Mouse (Mus musculus) ES-E14 (cell line): ENCODE measurements around the gene Pnrc2. TPM values are rescaled to one million over a fixed set of nuclear protein-coding genes. Genes with fewer than 3 reads are reported as not detected.

Experiments used
- DNase-seq: peaks from one replicate; pipeline ENCODE4 v3.0.0-alpha.2; 2013; ENCODE audit warnings: low read depth, low spot score
- H3K27ac ChIP-seq: 2 replicates; pipeline ENCODE4 v1.5.1; 2012; ENCODE audit warnings: low read depth, mild to moderate bottlenecking, low read length, moderate library complexity, mixed read lengths; ENCODE audit not compliant: poor library complexity, insufficient read depth, severe bottlenecking
- H3K36me3 ChIP-seq: 2 replicates; pipeline ENCODE4 v1.6.1; 2012; ENCODE audit warnings: mild to moderate bottlenecking, low read length, moderate library complexity, mixed read lengths; ENCODE audit not compliant: control insufficient read depth, poor library complexity, insufficient read depth, severe bottlenecking
- H3K4me1 ChIP-seq, 2 experiments: fragments of 150-350 bp in 1 of 2; sonication (generic) in 1 of 2; 2 replicates each; pipeline ENCODE4 v1.6.1; 2012; ENCODE audit warnings: low read length in 2 of 2, mild to moderate bottlenecking in 1 of 2, mixed read lengths in 1 of 2; ENCODE audit not compliant: control insufficient read depth in 2 of 2, insufficient read depth in 2 of 2, poor library complexity in 1 of 2
- H3K4me3 ChIP-seq, 2 experiments: fragments of 150-350 bp in 1 of 2; sonication (generic) in 1 of 2; 2 replicates each; pipeline ENCODE4 v1.5.1; 2012; ENCODE audit warnings: low read length in 2 of 2, low read depth in 1 of 2, mild to moderate bottlenecking in 1 of 2, mixed read lengths in 1 of 2; ENCODE audit not compliant: insufficient read depth in 1 of 2, poor library complexity in 1 of 2, severe bottlenecking in 1 of 2
- H3K9ac ChIP-seq: 2 replicates; pipeline ENCODE4 v1.6.1; 2012; ENCODE audit warnings: low read depth, mild to moderate bottlenecking, low read length, mixed read lengths; ENCODE audit not compliant: poor library complexity, insufficient read depth, severe bottlenecking
- H3K9me3 ChIP-seq: fragments of 150-350 bp; sonication (generic); 2 replicates; pipeline ENCODE4 v1.6.1; 2012; ENCODE audit warnings: low read depth, mild to moderate bottlenecking, low read length; ENCODE audit not compliant: control insufficient read depth, insufficient read depth
- CHD2 ChIP-seq: IDR thresholded peaks from 2 replicates; pipeline ENCODE4 v1.6.1; 2014; ENCODE audit warnings: mild to moderate bottlenecking, low read depth, low read length, inconsistent platforms
- HCFC1 ChIP-seq: IDR thresholded peaks from 2 replicates; pipeline ENCODE4 v1.6.1; 2012; ENCODE audit warnings: low read length, inconsistent platforms, borderline replicate concordance; ENCODE audit not compliant: insufficient read depth
- MAFK ChIP-seq: IDR thresholded peaks from 2 replicates; pipeline ENCODE4 v1.6.1; 2014; ENCODE audit warnings: mild to moderate bottlenecking, low read depth, low read length, inconsistent platforms; ENCODE audit not compliant: insufficient read depth
- ZC3H11A ChIP-seq: IDR thresholded peaks from 2 replicates; pipeline ENCODE4 v1.6.1; 2012; ENCODE audit warnings: low read depth, mild to moderate bottlenecking, inconsistent platforms, low read length, borderline replicate concordance
- ZNF384 ChIP-seq: IDR thresholded peaks from 2 replicates; pipeline ENCODE4 v1.6.1; 2012; ENCODE audit warnings: low read depth, low read length, inconsistent platforms
- in situ Hi-C, 2 experiments: fragments of 600-800 bp; cut with MboI; formaldehyde crosslinking; loops; one replicate each; pipeline ENCODE4 v1.15.1; 2025; ENCODE audit warnings: low sequenced_read_pairs in 2 of 2, inconsistent platforms in 1 of 2; ENCODE audit not compliant: unreplicated experiment in 2 of 2
- total RNA-seq: library from RNA; depleted of rRNA; stranded (reverse); fragments of 300-350 nt; gene quantifications from 2 replicates; pipeline ENCODE4 v1.2.3, GENCODE M21; 2012

Pnrc2 gene
- total RNA-seq, 1 experiment = 35.4 TPM

DNA sequence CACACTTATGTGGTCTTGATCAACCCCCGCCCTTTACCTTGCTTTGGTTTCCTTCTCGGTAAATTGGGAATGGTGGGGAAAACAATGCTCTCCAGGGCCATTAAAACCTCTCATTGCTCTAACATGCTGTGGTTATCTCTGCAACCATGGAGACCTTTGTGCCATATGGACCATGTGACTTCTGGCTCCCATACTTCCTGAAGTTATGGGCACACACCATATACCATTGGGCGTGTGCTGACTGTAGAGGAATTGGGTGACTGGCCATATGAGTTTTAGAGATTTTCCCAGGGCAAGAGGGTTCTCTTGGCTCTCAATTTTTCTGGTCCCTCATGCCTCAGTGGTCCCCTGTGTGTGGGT lies 45.6 kb upstream of the Pnrc2 start:
- Histone ChIP-seq H3K9me3 (no peaks in the 10 kb centered on the region), H3K4me3 (no peak overlapping the region), H3K27ac (no peak overlapping the region), H3K36me3 (peaks cover 7% of the 10 kb centered on the region; the same call in 1 of the 2 replicates), H3K4me1 (peaks cover 2 to 3% of the 10 kb centered on the region in 2 experiments; a peak in 2 of 4 replicates), H3K9ac (no peak overlapping the region)
- TF ChIP-seq MAFK = no peak
- no peak for TF ChIP-seq CHD2
- TF ChIP-seq HCFC1 = no peak
- TF ChIP-seq ZC3H11A = no peak
- in situ Hi-C loops = no loop called here
- DNase-seq = no peak

DNA sequence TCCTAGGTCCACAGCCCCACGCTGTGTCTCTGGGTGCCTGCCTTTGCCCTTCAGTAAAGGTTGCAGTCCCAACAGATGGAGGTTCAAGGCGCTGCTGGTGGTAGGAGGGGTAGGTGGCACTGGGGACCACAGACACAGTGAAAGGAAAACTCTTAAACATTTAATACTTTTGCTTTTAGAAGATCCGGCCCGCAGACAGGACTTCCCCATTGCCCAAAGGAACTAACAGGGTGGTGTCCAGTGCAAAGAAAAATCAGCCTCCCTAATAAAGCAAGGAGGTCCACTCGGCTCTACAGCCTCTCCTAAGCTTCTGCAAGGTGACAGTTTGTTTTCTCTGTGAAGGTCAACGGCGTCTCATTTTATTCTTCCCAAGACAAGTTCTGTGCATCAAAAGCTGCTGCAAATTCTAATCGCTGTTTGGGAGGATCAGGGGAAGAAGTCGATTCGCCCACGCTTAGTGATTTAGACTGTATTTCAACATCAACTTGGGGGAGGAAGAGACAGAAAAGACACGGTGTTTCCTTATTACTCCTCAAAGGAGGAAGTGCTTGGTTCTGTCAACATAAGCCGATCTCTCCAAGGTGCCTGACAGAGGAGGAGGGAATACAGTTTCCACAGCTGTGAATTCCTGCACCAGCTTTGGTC lies 45.1 kb upstream of the Pnrc2 start:
- Histone ChIP-seq H3K27ac (no peak overlapping the region), H3K4me3 (no peak overlapping the region), H3K36me3 (peaks cover 5% of the 10 kb centered on the region; the same call in 1 of the 2 replicates), H3K9me3 (no peaks in the 10 kb centered on the region), H3K4me1 (peaks cover 2 to 3% of the 10 kb centered on the region in 2 experiments; a peak in 2 of 4 replicates), H3K9ac (no peak overlapping the region)
- no peak for DNase-seq
- TF ChIP-seq MAFK = no peak
- no peak for TF ChIP-seq CHD2
- TF ChIP-seq ZC3H11A = no peak
- no peak for TF ChIP-seq ZNF384
- TF ChIP-seq HCFC1 = no peak
- in situ Hi-C loops = no loop called here

DNA sequence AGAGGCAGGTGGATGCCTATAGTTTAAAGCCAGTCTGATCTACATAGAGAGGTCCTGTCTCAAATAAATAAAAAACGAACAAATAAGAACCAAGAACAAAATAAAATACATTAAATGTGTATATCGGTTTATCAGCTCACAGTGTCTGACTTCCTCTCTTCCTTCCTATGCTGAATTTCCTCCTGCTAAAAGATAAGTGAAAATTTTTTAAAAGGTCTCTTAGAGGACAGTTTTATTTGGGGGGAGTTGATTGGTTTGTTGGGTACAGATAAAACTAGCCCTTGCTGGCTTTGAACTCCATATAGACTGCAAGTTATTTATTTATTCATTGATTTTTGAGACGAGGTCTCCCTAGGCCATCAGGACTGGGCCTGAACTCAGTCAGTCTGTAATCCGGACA lies 39.8 kb upstream of the Pnrc2 start:
- Histone ChIP-seq H3K4me1 (no peaks in the 10 kb centered on the region), H3K9me3 (no peaks in the 10 kb centered on the region), H3K9ac (no peak overlapping the region), H3K27ac (no peak overlapping the region), H3K36me3 (no peaks in the 10 kb centered on the region), H3K4me3 (no peak overlapping the region)
- in situ Hi-C loops = no loop called here
- no peak for DNase-seq
- TF ChIP-seq ZNF384 = no peak
- TF ChIP-seq CHD2 = no peak

DNA sequence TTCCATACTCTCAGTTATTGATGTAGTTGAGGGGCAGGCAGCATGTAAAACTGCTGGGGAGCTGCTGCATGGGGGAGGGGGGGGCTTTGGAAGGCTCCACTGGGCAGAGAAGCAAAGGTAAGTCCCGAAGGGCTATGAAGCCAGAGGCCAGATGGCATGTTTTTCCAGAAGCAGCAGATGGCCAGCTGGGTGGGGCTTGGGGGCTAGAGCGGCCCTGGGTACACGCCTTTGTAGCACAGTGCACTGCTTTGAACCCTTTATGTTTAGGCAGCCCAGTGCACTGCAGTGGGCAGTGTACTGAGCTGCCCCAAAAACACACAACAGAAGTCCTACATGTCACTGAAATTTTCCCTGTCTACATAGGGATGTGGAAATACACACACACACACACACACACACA lies 39.2 kb upstream of the Pnrc2 start:
- Histone ChIP-seq H3K9ac (no peak overlapping the region), H3K27ac (no peak overlapping the region), H3K36me3 (no peaks in the 10 kb centered on the region), H3K9me3 (no peaks in the 10 kb centered on the region), H3K4me1 (no peaks in the 10 kb centered on the region), H3K4me3 (no peak overlapping the region)
- DNase-seq = no peak
- TF ChIP-seq CHD2 (no peak), HCFC1 (no peak), MAFK (no peak), ZNF384 (no peak), ZC3H11A (no peak)
- in situ Hi-C loops = no loop called here

DNA sequence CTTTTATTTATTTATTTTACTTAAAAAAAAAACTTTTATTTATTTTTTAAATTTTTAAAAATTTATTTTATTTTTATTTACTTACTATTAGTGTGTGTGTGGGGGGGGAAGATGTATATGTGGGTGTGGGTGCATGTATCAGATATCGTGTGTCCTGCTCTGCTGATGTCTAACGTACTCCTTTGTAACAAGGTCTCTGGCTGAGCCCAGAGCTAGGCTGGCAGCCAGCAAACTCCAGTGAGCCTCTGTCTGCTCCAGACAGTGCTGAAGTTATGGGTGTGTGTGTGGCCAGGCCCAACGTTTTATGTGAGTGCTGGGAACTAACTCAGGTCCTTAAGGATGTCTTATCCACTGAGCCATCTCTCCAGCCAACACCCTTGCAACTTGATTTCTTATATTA lies 38.5 kb upstream of the Pnrc2 start:
- DNase-seq = no peak
- H3K27ac ChIP-seq = no peak overlapping the region
- no peak overlapping the region for H3K4me3 ChIP-seq
- H3K36me3 ChIP-seq = no peaks in the 10 kb centered on the region
- no peaks in the 10 kb centered on the region for H3K4me1 ChIP-seq
- in situ Hi-C loops = no loop called here
- H3K9ac ChIP-seq = no peak overlapping the region
- TF ChIP-seq ZC3H11A = no peak
- no peak for TF ChIP-seq CHD2
- no peak for TF ChIP-seq HCFC1
- no peak for TF ChIP-seq ZNF384
- TF ChIP-seq MAFK = no peak
- no peaks in the 10 kb centered on the region for H3K9me3 ChIP-seq
